Mouse (Mus musculus): Measurements from ENCODE around the gene Pkp2. TPM values are rescaled to one million over a fixed set of nuclear protein-coding genes. Genes with fewer than 3 reads are reported as not detected.
A peak's percentile ranks its signal among the peaks of the same experiment; 100 is the strongest.

Gene Pkp2
- total and polyA plus RNA-seq, 2 experiments from 2014 or later, result 107 to 172 TPM

DNA sequence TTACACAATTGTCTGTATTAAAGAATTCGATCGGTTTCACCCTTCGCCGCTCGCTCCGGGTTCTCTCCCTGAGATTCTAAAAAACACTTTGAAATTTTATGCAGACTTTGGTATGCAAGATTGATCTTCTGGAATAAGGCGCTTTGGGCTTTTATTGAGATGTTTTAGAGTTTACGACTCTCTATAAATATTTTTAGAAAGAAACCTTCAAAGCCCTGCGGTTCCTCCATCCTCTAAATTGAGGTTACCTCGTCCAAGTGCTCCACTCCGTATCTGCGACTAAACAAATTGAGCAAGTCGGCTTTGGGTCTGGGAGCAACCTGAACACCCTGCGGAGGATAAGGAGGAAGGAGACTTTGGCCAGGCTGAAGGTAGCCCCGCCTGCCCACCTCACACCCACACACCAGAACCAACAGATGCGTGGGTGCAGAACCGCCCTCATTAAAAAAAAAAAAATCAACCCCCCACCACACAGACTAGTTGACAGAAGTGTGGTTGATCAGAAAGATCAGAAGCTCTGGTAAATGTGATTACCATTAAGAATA, 715 bp downstream of the Pkp2 start:
- Histone ChIP-seq H3K27ac (ENCODE audit: low read depth) (peak overlapping the region; percentile 97), H3K27me3 (ENCODE audit: control insufficient read depth, insufficient read depth, low read length) (no peaks in the 10 kb centered on the region), H3K4me1 (ENCODE audit: control insufficient read depth, insufficient read depth) (peaks cover 10% of the 10 kb centered on the region; the same call in 1 of the 2 replicates), H3K9ac (replicated peaks; ENCODE audit: low read depth, low read length) (peak overlapping the region; percentile 90), H3K9me3 (replicated peaks; ENCODE audit: control insufficient read depth, low read length) (no peaks in the 10 kb centered on the region), H3K4me3 (ENCODE audit: low read depth, low read length) (peak overlapping the region; percentile 88), H3K4me2 (ENCODE audit: low read depth, low read length) (peak overlapping the region; percentile 71), H3K36me3 (replicated peaks; ENCODE audit: control insufficient read depth, insufficient read depth, low read length) (no peaks in the 10 kb centered on the region)
- TF ChIP-seq EP300 (IDR thresholded peaks at IDR 0.05; ENCODE audit: low read depth) (no peak), CTCF (IDR thresholded peaks at IDR 0.05; ENCODE audit: low read depth) (no peak)
- under 1% methylated on average over 17 of the region's 17 CpGs for WGBS
- ATAC-seq (ENCODE audit: insufficient read depth, low read depth) (no peak), DNase-seq (ENCODE audit: low spot score) (no peak)

DNA sequence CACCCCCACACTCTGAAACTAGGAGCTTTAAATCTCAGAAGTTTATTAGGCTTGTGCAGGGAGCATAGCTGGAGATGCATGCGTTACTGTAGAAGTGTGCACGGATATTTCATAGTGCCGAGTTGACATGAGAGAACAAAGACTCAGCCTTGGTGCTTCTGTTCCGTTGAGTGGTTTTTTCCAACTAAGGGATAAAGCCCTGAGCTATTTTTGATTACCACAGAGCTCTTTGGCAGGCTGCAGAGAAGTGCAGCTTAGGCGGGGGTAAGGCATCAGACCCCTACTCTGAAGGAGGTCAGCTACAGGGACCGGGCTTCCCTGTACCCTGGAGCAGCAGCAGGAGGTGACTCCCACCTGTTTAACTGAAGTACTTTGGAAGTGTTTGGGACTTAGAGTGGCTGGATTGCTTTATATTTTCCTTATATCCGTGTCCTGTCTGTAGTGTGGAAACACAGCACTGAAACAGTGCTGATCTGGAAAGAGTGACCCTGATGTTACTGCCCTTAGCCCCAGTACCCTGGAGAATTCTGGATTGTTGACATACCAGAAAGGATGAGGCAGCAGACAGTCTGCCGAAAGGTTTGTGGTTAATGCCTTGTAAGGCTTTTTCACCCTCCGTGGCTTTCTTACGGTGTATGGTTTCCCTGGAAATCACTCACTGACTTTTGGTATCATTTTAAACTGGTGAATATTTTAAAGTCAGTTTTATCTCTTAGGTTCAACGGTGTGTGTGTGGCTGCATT, 2.7 kb downstream of the Pkp2 start:
- ATAC-seq (ENCODE audit: insufficient read depth, low read depth) (peak; percentile 55), DNase-seq (ENCODE audit: low spot score) (peak; percentile 84)
- Histone ChIP-seq H3K36me3 (replicated peaks; ENCODE audit: control insufficient read depth, insufficient read depth, low read length) (no peaks in the 10 kb centered on the region), H3K4me3 (ENCODE audit: low read depth, low read length) (peak overlapping the region; percentile 88), H3K9ac (replicated peaks; ENCODE audit: low read depth, low read length) (peak overlapping the region; percentile 90), H3K27ac (ENCODE audit: low read depth) (peak overlapping the region; percentile 97), H3K27me3 (ENCODE audit: control insufficient read depth, insufficient read depth, low read length) (no peaks in the 10 kb centered on the region), H3K9me3 (replicated peaks; ENCODE audit: control insufficient read depth, low read length) (no peaks in the 10 kb centered on the region), H3K4me1 (ENCODE audit: control insufficient read depth, insufficient read depth) (peaks cover 15% of the 10 kb centered on the region; the same call in 1 of the 2 replicates), H3K4me2 (ENCODE audit: low read depth, low read length) (peak overlapping the region; percentile 71)
- WGBS, result 10% methylated on average over 11 of the region's 11 CpGs
- TF ChIP-seq EP300 (IDR thresholded peaks at IDR 0.05; ENCODE audit: low read depth) (0 out of 2 replicates have a peak, but pooled peaks have one; percentile 17), CTCF (IDR thresholded peaks at IDR 0.05; ENCODE audit: low read depth) (no peak)

DNA sequence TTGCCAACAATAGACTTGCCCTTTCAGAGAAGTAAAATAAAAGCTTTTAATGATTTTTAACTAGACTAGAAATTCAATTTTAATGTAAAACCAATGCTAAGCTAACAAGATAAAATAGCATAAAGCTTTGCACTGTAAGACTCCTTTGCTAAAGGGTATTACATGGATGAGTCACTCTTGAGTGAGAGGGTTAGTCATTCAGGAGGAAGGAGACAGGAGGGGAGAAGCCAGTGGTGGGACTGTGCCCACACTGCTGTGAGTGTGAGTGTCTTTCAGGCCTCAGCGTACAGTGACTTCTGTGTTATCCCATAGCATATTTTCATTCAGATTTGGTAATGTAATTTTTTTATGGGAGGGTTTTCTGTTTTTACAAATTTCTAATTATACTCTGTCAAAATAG, 3.8 kb downstream of the Pkp2 start:
- WGBS, result 49% methylated on average over 1 of the region's 1 CpGs
- Histone ChIP-seq H3K27me3 (ENCODE audit: control insufficient read depth, insufficient read depth, low read length) (no peaks in the 10 kb centered on the region), H3K36me3 (replicated peaks; ENCODE audit: control insufficient read depth, insufficient read depth, low read length) (no peaks in the 10 kb centered on the region), H3K4me2 (ENCODE audit: low read depth, low read length) (peak overlapping the region; percentile 71), H3K9ac (replicated peaks; ENCODE audit: low read depth, low read length) (peak overlapping the region; percentile 90), H3K4me3 (ENCODE audit: low read depth, low read length) (peak overlapping the region; percentile 88), H3K9me3 (replicated peaks; ENCODE audit: control insufficient read depth, low read length) (no peaks in the 10 kb centered on the region), H3K27ac (ENCODE audit: low read depth) (peak overlapping the region; percentile 97), H3K4me1 (ENCODE audit: control insufficient read depth, insufficient read depth) (peaks cover 15% of the 10 kb centered on the region; the same call in 1 of the 2 replicates)
- TF ChIP-seq EP300 (IDR thresholded peaks at IDR 0.05; ENCODE audit: low read depth), result no peak
- no peak for TF ChIP-seq CTCF (IDR thresholded peaks at IDR 0.05; ENCODE audit: low read depth)
- DNase-seq (ENCODE audit: low spot score) (no peak), ATAC-seq (ENCODE audit: insufficient read depth, low read depth) (no peak)

DNA sequence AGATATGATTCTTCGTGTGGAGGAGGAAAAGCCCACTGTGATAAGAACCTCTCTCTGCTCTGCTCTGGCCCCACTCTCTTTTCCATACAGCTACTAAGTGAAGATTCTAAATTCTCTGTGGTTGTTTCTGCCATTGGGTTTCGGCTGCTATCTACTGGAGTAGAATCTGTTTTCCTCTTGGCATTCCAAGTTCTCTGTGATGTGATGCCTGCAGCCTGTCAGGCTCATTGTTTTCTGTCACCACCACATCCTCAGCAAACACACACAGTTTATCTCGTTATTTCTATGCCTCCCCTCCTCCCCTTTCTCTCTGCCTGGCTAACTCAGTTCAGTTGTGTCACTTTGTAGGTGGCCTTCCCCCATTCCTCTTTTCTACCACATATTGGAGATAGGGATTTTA, 6.7 kb downstream of the Pkp2 start:
- H3K27me3 ChIP-seq (ENCODE audit: control insufficient read depth, insufficient read depth, low read length), result no peaks in the 10 kb centered on the region
- peak overlapping the region; percentile 91 for H3K27ac ChIP-seq (ENCODE audit: low read depth)
- 0 out of 2 replicates have a peak overlapping the region, but pooled peaks have one; percentile 28 for H3K9ac ChIP-seq (replicated peaks; ENCODE audit: low read depth, low read length)
- ATAC-seq (ENCODE audit: insufficient read depth, low read depth) (peak; percentile 60), DNase-seq (ENCODE audit: low spot score) (peak; percentile 80)
- no peak for TF ChIP-seq CTCF (IDR thresholded peaks at IDR 0.05; ENCODE audit: low read depth)
- peak; percentile 74; the same call in 1 of the 2 replicates for TF ChIP-seq EP300 (IDR thresholded peaks at IDR 0.05; ENCODE audit: low read depth)
- no peaks in the 10 kb centered on the region for H3K36me3 ChIP-seq (replicated peaks; ENCODE audit: control insufficient read depth, insufficient read depth, low read length)
- H3K4me3 ChIP-seq (ENCODE audit: low read depth, low read length), result no peak overlapping the region
- H3K4me1 ChIP-seq (ENCODE audit: control insufficient read depth, insufficient read depth), result peaks cover 38% of the 10 kb centered on the region
- WGBS, result 5% methylated on average over 3 of the region's 3 CpGs
- peak overlapping the region; percentile 42 for H3K4me2 ChIP-seq (ENCODE audit: low read depth, low read length)
- H3K9me3 ChIP-seq (replicated peaks; ENCODE audit: control insufficient read depth, low read length), result no peaks in the 10 kb centered on the region

DNA sequence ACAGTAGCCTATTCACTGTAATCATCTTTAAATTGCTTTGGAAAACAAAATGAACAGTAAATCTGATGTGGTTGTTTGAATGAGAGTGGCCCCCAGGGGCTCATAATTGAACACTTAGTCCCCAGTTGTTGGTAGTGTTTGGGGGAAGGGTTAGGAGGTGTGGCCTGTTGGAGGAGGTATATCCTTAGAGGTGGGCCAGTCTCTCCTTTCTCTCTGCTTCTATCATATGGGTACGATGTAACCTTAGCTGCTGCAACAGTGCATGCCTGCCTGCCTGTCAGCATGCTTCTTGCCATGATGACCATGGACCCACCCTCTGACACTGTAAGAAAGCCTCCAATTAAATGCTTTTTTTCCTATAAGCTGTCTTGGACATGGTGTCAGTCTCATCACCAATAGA, 9.5 kb downstream of the Pkp2 start:
- no peak for DNase-seq (ENCODE audit: low spot score)
- H3K4me3 ChIP-seq (ENCODE audit: low read depth, low read length), result no peak overlapping the region
- no peak overlapping the region for H3K9ac ChIP-seq (replicated peaks; ENCODE audit: low read depth, low read length)
- H3K27me3 ChIP-seq (ENCODE audit: control insufficient read depth, insufficient read depth, low read length), result no peaks in the 10 kb centered on the region
- no peaks in the 10 kb centered on the region for H3K9me3 ChIP-seq (replicated peaks; ENCODE audit: control insufficient read depth, low read length)
- TF ChIP-seq EP300 (IDR thresholded peaks at IDR 0.05; ENCODE audit: low read depth) (no peak), CTCF (IDR thresholded peaks at IDR 0.05; ENCODE audit: low read depth) (no peak)
- WGBS, result 33% methylated on average over 1 of the region's 1 CpGs
- no peak overlapping the region for H3K4me2 ChIP-seq (ENCODE audit: low read depth, low read length)
- H3K4me1 ChIP-seq (ENCODE audit: control insufficient read depth, insufficient read depth), result peaks cover 36% of the 10 kb centered on the region
- H3K36me3 ChIP-seq (replicated peaks; ENCODE audit: control insufficient read depth, insufficient read depth, low read length), result peaks cover 16% of the 10 kb centered on the region
- H3K27ac ChIP-seq (ENCODE audit: low read depth), result no peak overlapping the region
- ATAC-seq (ENCODE audit: insufficient read depth, low read depth), result no peak
